Mouse (Mus musculus): ENCODE data around the gene Rap1a.

- TF ChIP-seq CTCF (IDR thresholded peaks at IDR 0.05) (no peak), POLR2A (IDR thresholded peaks at IDR 0.05; ENCODE audit: insufficient read depth, low read depth, low read length) (no peak), EP300 (IDR thresholded peaks at IDR 0.05; ENCODE audit: insufficient read depth, low read depth, low read length) (no peak)
Observed at GRCm38 (mm10) chr3:105821504-105821903, 20.4 kb upstream of the Rap1a start.

Measured in heart, adult 2 months (tissue).